Mouse (Mus musculus): ENCODE measurements around the gene Fbxw22. TPM values are rescaled to one million over a fixed set of nuclear protein-coding genes. Genes with fewer than 3 reads are reported as not detected.

The Fbxw22 gene
- polyA plus RNA-seq (2015; fragmentation: Nextera tagmentation; extraction: Ambion mirVana), result not detected in 2 replicates

GRCm38 (mm10) chr9:109404196-109404595 is at the start of gene Fbxw22:
Fbxw22 (minus strand) TSS chr9:109404296.

DNA sequence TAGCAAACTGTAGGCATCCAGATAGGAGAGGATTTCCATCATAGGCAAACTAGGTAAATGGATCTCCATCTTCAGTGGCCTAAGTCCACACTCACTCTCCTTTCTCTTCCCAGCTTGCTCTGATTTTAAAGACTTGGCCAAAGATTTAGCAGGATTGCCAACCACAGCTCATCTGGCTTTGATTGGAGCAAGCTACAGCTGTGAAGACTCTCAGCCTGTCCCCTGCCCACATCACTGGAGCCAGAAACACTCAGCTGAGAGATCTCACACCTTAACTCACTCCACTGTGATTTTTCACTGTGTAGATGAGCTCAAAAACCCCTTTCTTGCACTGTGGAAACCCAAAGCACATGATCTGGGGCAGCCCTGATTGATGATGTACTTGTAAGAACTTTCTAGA is 44.9 kb upstream of the Fbxw22 start, which contains the start of gene Fbxw16:
TSS of gene Fbxw16 (minus strand) at position 101 of the 400 bp plus-strand sequence.

GRCm38 (mm10) chr9:109339559-109339958 is 64.5 kb downstream of the Fbxw22 start, which contains the start of gene Fbxw28:
Fbxw28 (minus strand) TSS chr9:109339659.

Other genes starting within 250 kb of the Fbxw22 start
- gene Fbxw21, start 242.3 kb downstream of the Fbxw22 start, polyA plus RNA-seq (2015; fragmentation: Nextera tagmentation; extraction: Ambion mirVana), result 0.18 TPM in 1 of 2 replicates, not detected in the other
- not detected in 2 replicates for gene Fbxw13, start 208.3 kb downstream of the Fbxw22 start, polyA plus RNA-seq (2015; fragmentation: Nextera tagmentation; extraction: Ambion mirVana)
- gene Fbxw20, start 169.5 kb downstream of the Fbxw22 start, polyA plus RNA-seq (2015; fragmentation: Nextera tagmentation; extraction: Ambion mirVana), result not detected in 2 replicates
- gene Fbxw14, start 116.6 kb downstream of the Fbxw22 start, polyA plus RNA-seq (2015; fragmentation: Nextera tagmentation; extraction: Ambion mirVana), result not detected in 2 replicates
- not detected in 2 replicates for gene Fbxw28, start 64.6 kb downstream of the Fbxw22 start, polyA plus RNA-seq (2015; fragmentation: Nextera tagmentation; extraction: Ambion mirVana)
- gene Fbxw16, start 44.8 kb upstream of the Fbxw22 start, polyA plus RNA-seq (2015; fragmentation: Nextera tagmentation; extraction: Ambion mirVana), result not detected in 2 replicates
- gene Fbxw19, start 91.6 kb upstream of the Fbxw22 start, polyA plus RNA-seq (2015; fragmentation: Nextera tagmentation; extraction: Ambion mirVana), result not detected in 2 replicates
- gene Fbxw15, start 164.0 kb upstream of the Fbxw22 start, polyA plus RNA-seq (2015; fragmentation: Nextera tagmentation; extraction: Ambion mirVana), result not detected in 2 replicates
- gene Fbxw24, start 221.8 kb upstream of the Fbxw22 start, polyA plus RNA-seq (2015; fragmentation: Nextera tagmentation; extraction: Ambion mirVana), result not detected in 2 replicates

Data from adrenal gland, postnatal 0 days (tissue).